Mouse (Mus musculus): ENCODE data around the gene Slc2a4. TPM values are rescaled to one million over a fixed set of nuclear protein-coding genes. Genes with fewer than 3 reads are reported as not detected.

The Slc2a4 gene
- polyA plus RNA-seq, 1 experiment: 14.1 TPM

DNA sequence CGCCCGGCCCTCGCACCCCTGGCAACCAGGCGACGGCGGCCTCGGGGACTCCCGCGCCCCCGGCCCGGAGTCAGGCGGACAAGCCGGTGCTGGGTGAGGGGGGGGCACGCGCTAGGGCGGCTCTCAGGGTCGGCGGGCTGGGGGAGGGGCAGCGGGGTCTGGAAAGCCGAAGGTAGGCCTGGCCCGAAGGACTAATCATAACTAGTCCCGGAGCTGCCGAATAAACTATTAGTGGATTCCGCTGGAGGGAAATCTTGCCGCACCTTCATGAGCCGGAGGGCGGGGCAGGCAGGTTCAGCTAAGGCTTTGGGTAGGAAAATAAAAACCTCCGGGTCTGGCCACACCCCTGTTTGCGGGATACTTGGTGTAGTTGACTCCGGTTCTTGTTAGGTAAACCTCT lies 11.8 kb downstream of the Slc2a4 start:
- TF ChIP-seq POLR2AphosphoS2 (IDR thresholded peaks at IDR 0.05; ENCODE audit: insufficient read length, low read depth) (no peak), CEBPB (IDR thresholded peaks at IDR 0.05; ENCODE audit: insufficient read depth, poor library complexity, severe bottlenecking) (no peak), E2F4 (IDR thresholded peaks at IDR 0.05; ENCODE audit: insufficient read depth) (no peak), MYOD1 (IDR thresholded peaks at IDR 0.05; ENCODE audit: control insufficient read depth in 1 of 3, insufficient read length in 2 of 3, low read depth in 2 of 3) (no peak), USF1 (IDR thresholded peaks at IDR 0.05; ENCODE audit: low read depth) (no peak), POLR2A (IDR thresholded peaks at IDR 0.05; ENCODE audit: insufficient read length, low read depth) (no peak), MAX (IDR thresholded peaks at IDR 0.05; ENCODE audit: low read depth) (no peak), TCF3 (IDR thresholded peaks at IDR 0.05; ENCODE audit: insufficient read length, low read depth) (no peak), REST (IDR thresholded peaks at IDR 0.05; ENCODE audit: insufficient read depth, insufficient read length) (no peak), MYOG (IDR thresholded peaks at IDR 0.05; ENCODE audit: control insufficient read depth in 1 of 3, insufficient read depth in 1 of 3, insufficient read length in 2 of 3, low read depth in 2 of 3) (no peak), TCF12 (IDR thresholded peaks at IDR 0.05; ENCODE audit: insufficient read depth, poor library complexity, severe bottlenecking) (no peak), SRF (IDR thresholded peaks at IDR 0.05; ENCODE audit: control insufficient read depth, insufficient read length, low read depth) (no peak)
- H3K79me2 ChIP-seq (ENCODE audit: control insufficient read depth, insufficient read depth): no peaks in the 10 kb centered on the region
- no peak overlapping the region for H3K4me3 ChIP-seq
- H3K27me3 ChIP-seq (ENCODE audit: control insufficient read depth, insufficient read depth, insufficient read length): peaks cover 48% of the 10 kb centered on the region
- no peak overlapping the region for H3ac ChIP-seq (ENCODE audit: control insufficient read depth, insufficient read length)
- H3K4me2 ChIP-seq (ENCODE audit: low read depth): no peak overlapping the region
- H3K36me3 ChIP-seq (ENCODE audit: control insufficient read depth, insufficient read depth): no peaks in the 10 kb centered on the region

DNA sequence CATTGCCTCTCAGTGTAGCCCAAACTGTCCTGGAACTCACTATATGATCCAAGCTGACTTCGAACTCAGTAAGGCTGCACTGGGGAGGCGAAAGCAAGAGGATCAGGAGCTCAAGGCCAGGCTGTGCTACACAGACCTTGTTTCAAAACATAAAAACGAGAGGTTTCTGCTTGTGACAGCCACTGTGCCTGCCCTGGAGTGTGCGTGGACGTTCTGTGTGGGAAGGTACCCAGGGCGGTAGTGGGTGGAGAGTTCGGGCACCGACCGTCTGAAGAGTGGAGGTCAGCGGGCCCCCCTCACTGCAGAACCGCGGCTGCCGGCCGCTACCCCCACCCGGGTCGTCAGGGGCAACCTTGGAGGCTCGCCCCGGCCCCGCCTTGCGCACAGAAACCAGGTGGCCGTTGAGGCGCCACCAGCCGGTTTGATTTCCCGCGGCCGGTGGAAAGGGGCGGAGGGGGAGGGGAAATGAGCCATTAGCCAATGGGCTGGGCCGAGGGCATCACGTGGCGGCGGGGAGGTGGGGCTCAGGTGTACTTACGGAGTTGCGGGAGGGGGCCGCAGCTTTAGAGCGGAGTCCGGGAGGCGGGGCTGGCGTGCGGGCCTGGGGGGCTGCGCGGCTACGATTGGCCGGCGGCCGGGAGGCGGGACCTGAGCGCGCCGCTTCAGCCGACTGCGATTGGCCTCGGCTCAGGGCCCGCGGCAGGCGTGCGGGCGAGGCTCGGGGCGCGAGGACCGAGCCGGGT lies 12.7 kb downstream of the Slc2a4 start, which contains the start of gene Ybx2:
Gene Ybx2, plus strand, starts transcription at position 660 of the 743 bp plus-strand sequence.
- peak within 1 kb of the TSS; percentile 6 for H3ac ChIP-seq (ENCODE audit: control insufficient read depth, insufficient read length)
- H3K79me2 ChIP-seq (ENCODE audit: control insufficient read depth, insufficient read depth): no peaks in the 10 kb centered on the region
- TF ChIP-seq SRF (IDR thresholded peaks at IDR 0.05; ENCODE audit: control insufficient read depth, insufficient read length, low read depth) (no peak), USF1 (IDR thresholded peaks at IDR 0.05; ENCODE audit: low read depth) (peak; percentile 88), POLR2A (IDR thresholded peaks at IDR 0.05; ENCODE audit: insufficient read length, low read depth) (no peak), TCF3 (IDR thresholded peaks at IDR 0.05; ENCODE audit: insufficient read length, low read depth) (no peak), E2F4 (IDR thresholded peaks at IDR 0.05; ENCODE audit: insufficient read depth) (peak; percentile 90), MYOG (IDR thresholded peaks at IDR 0.05; ENCODE audit: control insufficient read depth in 1 of 3, insufficient read depth in 1 of 3, insufficient read length in 2 of 3, low read depth in 2 of 3) (no peak), MYOD1 (IDR thresholded peaks at IDR 0.05; ENCODE audit: control insufficient read depth in 1 of 3, insufficient read length in 2 of 3, low read depth in 2 of 3) (no peak), TCF12 (IDR thresholded peaks at IDR 0.05; ENCODE audit: insufficient read depth, poor library complexity, severe bottlenecking) (no peak)
- H3K27me3 ChIP-seq (ENCODE audit: control insufficient read depth, insufficient read depth, insufficient read length): peaks cover 44% of the 10 kb centered on the region
- H3K4me3 ChIP-seq: no peak within 1 kb of the TSS
- H3K4me2 ChIP-seq (ENCODE audit: low read depth): peak within 1 kb of the TSS; percentile 90
- no peaks in the 10 kb centered on the region for H3K36me3 ChIP-seq (ENCODE audit: control insufficient read depth, insufficient read depth)

GRCm38 (mm10) chr11:69934681-69935080 lies 13.3 kb downstream of the Slc2a4 start:
- no peaks in the 10 kb centered on the region for H3K79me2 ChIP-seq (ENCODE audit: control insufficient read depth, insufficient read depth)
- no peak overlapping the region for H3ac ChIP-seq (ENCODE audit: control insufficient read depth, insufficient read length)
- TF ChIP-seq MYOD1 (IDR thresholded peaks at IDR 0.05; ENCODE audit: control insufficient read depth in 1 of 3, insufficient read length in 2 of 3, low read depth in 2 of 3): no peak
- H3K36me3 ChIP-seq (ENCODE audit: control insufficient read depth, insufficient read depth): no peaks in the 10 kb centered on the region
- H3K27me3 ChIP-seq (ENCODE audit: control insufficient read depth, insufficient read depth, insufficient read length): peaks cover 41% of the 10 kb centered on the region
- H3K4me2 ChIP-seq (ENCODE audit: low read depth): peak overlapping the region; percentile 90
- no peak overlapping the region for H3K4me3 ChIP-seq

- no peaks in the 10 kb centered on the region for H3K79me2 ChIP-seq (ENCODE audit: control insufficient read depth, insufficient read depth)
- no peaks in the 10 kb centered on the region for H3K36me3 ChIP-seq (ENCODE audit: control insufficient read depth, insufficient read depth)
- H3ac ChIP-seq (ENCODE audit: control insufficient read depth, insufficient read length): no peak overlapping the region
- peak overlapping the region; percentile 90 for H3K4me2 ChIP-seq (ENCODE audit: low read depth)
- H3K4me3 ChIP-seq: no peak overlapping the region
- TF ChIP-seq E2F4 (IDR thresholded peaks at IDR 0.05; ENCODE audit: insufficient read depth): peak; percentile 27
- no peak for TF ChIP-seq MYOD1 (IDR thresholded peaks at IDR 0.05; ENCODE audit: control insufficient read depth in 1 of 3, insufficient read length in 2 of 3, low read depth in 2 of 3)
- TF ChIP-seq CEBPB (IDR thresholded peaks at IDR 0.05; ENCODE audit: insufficient read depth, poor library complexity, severe bottlenecking): no peak
- no peak for TF ChIP-seq TCF12 (IDR thresholded peaks at IDR 0.05; ENCODE audit: insufficient read depth, poor library complexity, severe bottlenecking)
- H3K27me3 ChIP-seq (ENCODE audit: control insufficient read depth, insufficient read depth, insufficient read length): peaks cover 35% of the 10 kb centered on the region
Observed at GRCm38 (mm10) chr11:69934169-69934568, 13.8 kb downstream of the Slc2a4 start.

DNA sequence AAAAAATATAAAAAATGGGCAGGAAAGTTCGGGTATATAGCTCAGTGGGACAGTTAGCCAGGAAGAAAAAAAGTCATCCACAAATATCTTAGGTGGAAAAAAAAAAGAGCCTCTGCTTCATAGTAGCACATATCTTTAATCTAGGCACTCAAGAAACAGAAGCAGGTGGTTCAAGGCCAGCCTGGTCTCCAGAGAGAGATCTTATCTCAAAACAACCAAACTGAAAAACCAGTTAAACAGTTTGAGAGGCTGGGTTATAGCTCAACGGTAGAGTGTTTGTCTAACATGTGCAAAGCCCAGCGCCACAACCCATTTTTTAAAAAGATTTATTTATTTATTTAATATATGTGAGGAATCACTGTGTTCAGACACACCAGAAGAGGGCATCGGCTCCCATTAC lies 14.9 kb downstream of the Slc2a4 start:
- H3K4me2 ChIP-seq (ENCODE audit: low read depth): no peak overlapping the region
- peaks cover 26% of the 10 kb centered on the region for H3K27me3 ChIP-seq (ENCODE audit: control insufficient read depth, insufficient read depth, insufficient read length)
- H3K4me3 ChIP-seq: no peak overlapping the region
- TF ChIP-seq CEBPB (IDR thresholded peaks at IDR 0.05; ENCODE audit: insufficient read depth, poor library complexity, severe bottlenecking) (no peak), POLR2AphosphoS2 (IDR thresholded peaks at IDR 0.05; ENCODE audit: insufficient read length, low read depth) (no peak), TCF12 (IDR thresholded peaks at IDR 0.05; ENCODE audit: insufficient read depth, poor library complexity, severe bottlenecking) (no peak), USF1 (IDR thresholded peaks at IDR 0.05; ENCODE audit: low read depth) (no peak), MYOD1 (IDR thresholded peaks at IDR 0.05; ENCODE audit: control insufficient read depth in 1 of 3, insufficient read length in 2 of 3, low read depth in 2 of 3) (no peak), MYOG (IDR thresholded peaks at IDR 0.05; ENCODE audit: control insufficient read depth in 1 of 3, insufficient read depth in 1 of 3, insufficient read length in 2 of 3, low read depth in 2 of 3) (no peak), E2F4 (IDR thresholded peaks at IDR 0.05; ENCODE audit: insufficient read depth) (no peak), SRF (IDR thresholded peaks at IDR 0.05; ENCODE audit: control insufficient read depth, insufficient read length, low read depth) (no peak), MAX (IDR thresholded peaks at IDR 0.05; ENCODE audit: low read depth) (no peak), REST (IDR thresholded peaks at IDR 0.05; ENCODE audit: insufficient read depth, insufficient read length) (no peak), POLR2A (IDR thresholded peaks at IDR 0.05; ENCODE audit: insufficient read length, low read depth) (no peak), TCF3 (IDR thresholded peaks at IDR 0.05; ENCODE audit: insufficient read length, low read depth) (no peak)
- no peaks in the 10 kb centered on the region for H3K36me3 ChIP-seq (ENCODE audit: control insufficient read depth, insufficient read depth)
- no peaks in the 10 kb centered on the region for H3K79me2 ChIP-seq (ENCODE audit: control insufficient read depth, insufficient read depth)
- H3ac ChIP-seq (ENCODE audit: control insufficient read depth, insufficient read length): no peak overlapping the region
